Mouse (Mus musculus) forebrain, postnatal 0 days (tissue): ENCODE measurements at regions not wholly inside any gene's neighbourhood (a gene's known extent, or its start where the extent isn't known, plus 50 kb on each side); places are given as distances from the start of the nearest gene placed in this dataset.

Experiments
- ATAC-seq: fragments of 200-750 bp; cut with Nextera tagmentation; 2 replicates; pipeline ENCODE4 v1.8.0; 2017; ENCODE audit warnings: mild to moderate bottlenecking, moderate library complexity
- DNase-seq: peaks from one replicate; pipeline ENCODE4 v3.0.0-alpha.2; 2015
- H3K27ac ChIP-seq: fragments of 300-500 bp; sonication (generic); 2 replicates; pipeline ENCODE4 v1.5.1; 2014; ENCODE audit warnings: low read depth, mild to moderate bottlenecking, antibody characterized with exemption, low read length, moderate library complexity, mixed read lengths
- H3K27me3 ChIP-seq: fragments of 300-500 bp; sonication (generic); 2 replicates; pipeline ENCODE4 v1.6.1; 2014; ENCODE audit warnings: mild to moderate bottlenecking, low read length, mixed read lengths; ENCODE audit not compliant: insufficient read depth
- H3K36me3 ChIP-seq: fragments of 300-500 bp; sonication (generic); 2 replicates; pipeline ENCODE4 v1.6.1; 2014; ENCODE audit warnings: mild to moderate bottlenecking, moderate library complexity; ENCODE audit not compliant: insufficient read depth
- H3K4me1 ChIP-seq: fragments of 300-500 bp; sonication (generic); 2 replicates; pipeline ENCODE4 v1.6.1; 2014; ENCODE audit warnings: antibody characterized with exemption; ENCODE audit not compliant: insufficient read depth
- H3K4me2 ChIP-seq: fragments of 300-500 bp; sonication (generic); 2 replicates; pipeline ENCODE4 v1.6.1; 2014; ENCODE audit warnings: low read depth, mild to moderate bottlenecking, moderate library complexity
- H3K4me3 ChIP-seq: fragments of 300-500 bp; sonication (generic); 2 replicates; pipeline ENCODE4 v1.5.1; 2014; ENCODE audit warnings: low read depth, low read length, mixed read lengths
- H3K9ac ChIP-seq: fragments of 300-500 bp; sonication (generic); 2 replicates; pipeline ENCODE4 v1.6.1; 2014; ENCODE audit warnings: mild to moderate bottlenecking
- H3K9me3 ChIP-seq: fragments of 300-500 bp; sonication (generic); 2 replicates; pipeline ENCODE4 v1.6.1; 2016; ENCODE audit warnings: low read length
- CTCF ChIP-seq: sonication (generic); IDR thresholded peaks from 2 replicates; pipeline ENCODE4 v1.5.1; 2016; ENCODE audit warnings: antibody characterized with exemption, control low read depth, low read depth
- WGBS: fragments of 180-500 bp; shearing (Covaris S2); extraction: QIAGEN DNeasy Blood & Tissue Kit; methylation state at CpG from one replicate; pipeline ENCODE4 v1.1.7; 2014; 5-methylcytosine and 5-hydroxymethylcytosine counted together

DNA sequence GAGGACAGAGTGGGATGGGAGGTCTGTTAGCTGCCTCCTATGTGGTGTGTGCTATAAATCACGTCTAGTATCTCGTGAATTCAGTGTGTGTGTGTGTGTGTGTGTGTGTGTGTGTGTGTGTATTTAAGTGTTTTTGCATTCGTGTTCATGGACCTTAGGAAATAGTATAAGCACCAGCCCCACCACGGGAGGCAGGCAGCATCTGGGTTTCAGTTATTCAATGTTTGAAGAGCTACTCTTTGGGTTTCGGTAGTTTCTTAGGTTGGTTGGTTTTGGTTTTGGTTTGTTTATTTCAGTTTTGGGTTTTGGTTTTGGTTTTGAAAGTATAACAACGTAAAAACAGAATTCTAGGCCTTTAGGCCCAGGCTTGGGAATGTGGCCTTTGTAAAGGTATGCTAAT is 113.5 kb upstream of the Clint1 start:
- WGBS, result 94% methylated on average over 6 of the region's 6 CpGs
- no peak for ATAC-seq
- no peak overlapping the region for H3K4me2 ChIP-seq

GRCm38 (mm10) chr11:45745941-45746340 is 105.9 kb upstream of the Clint1 start:
- Histone ChIP-seq H3K27me3 (no peaks in the 10 kb centered on the region), H3K27ac (no peak overlapping the region), H3K9ac (no peak overlapping the region), H3K9me3 (no peaks in the 10 kb centered on the region), H3K36me3 (no peaks in the 10 kb centered on the region), H3K4me1 (no peaks in the 10 kb centered on the region), H3K4me3 (no peak overlapping the region), H3K4me2 (no peak overlapping the region)
- no peak for TF ChIP-seq CTCF
- ATAC-seq (no peak), DNase-seq (no peak)
- 92% methylated on average over 2 of the region's 2 CpGs for WGBS

More for the DNA sequence above, 113.5 kb upstream of the Clint1 start:
- Histone ChIP-seq H3K9ac (no peak overlapping the region), H3K27ac (no peak overlapping the region), H3K36me3 (no peaks in the 10 kb centered on the region), H3K27me3 (no peaks in the 10 kb centered on the region), H3K9me3 (no peaks in the 10 kb centered on the region), H3K4me3 (no peak overlapping the region), H3K4me1 (no peaks in the 10 kb centered on the region)
- TF ChIP-seq CTCF, result no peak
- no peak for DNase-seq

DNA sequence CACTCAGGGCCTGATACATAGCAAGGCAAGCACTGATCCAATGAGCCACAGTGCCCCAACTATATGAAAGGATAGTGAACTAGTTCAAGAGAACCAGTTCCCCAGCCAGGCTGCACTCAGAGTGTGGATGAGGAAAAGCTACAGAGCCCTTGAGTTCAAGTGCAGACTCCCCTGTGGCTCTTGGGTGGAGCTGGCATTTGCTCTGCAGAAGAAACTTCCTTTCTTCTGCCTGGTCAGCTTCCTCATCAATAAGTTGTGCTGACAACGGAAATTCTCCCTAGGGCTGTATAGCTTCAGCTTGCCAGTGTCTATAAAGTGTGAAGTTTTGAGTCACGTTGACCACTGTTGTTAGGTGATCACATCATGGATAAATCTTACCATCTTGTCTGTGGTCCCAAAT is 101.6 kb upstream of the Clint1 start:
- no peak for DNase-seq
- H3K9ac ChIP-seq, result no peak overlapping the region
- WGBS, result 81% methylated on average over 2 of the region's 2 CpGs
- H3K27me3 ChIP-seq, result no peaks in the 10 kb centered on the region
- no peak overlapping the region for H3K4me2 ChIP-seq
- no peaks in the 10 kb centered on the region for H3K9me3 ChIP-seq
- H3K4me3 ChIP-seq, result no peak overlapping the region
- no peaks in the 10 kb centered on the region for H3K36me3 ChIP-seq
- H3K4me1 ChIP-seq, result no peaks in the 10 kb centered on the region
- no peak overlapping the region for H3K27ac ChIP-seq
- ATAC-seq, result no peak
- no peak for TF ChIP-seq CTCF

DNA sequence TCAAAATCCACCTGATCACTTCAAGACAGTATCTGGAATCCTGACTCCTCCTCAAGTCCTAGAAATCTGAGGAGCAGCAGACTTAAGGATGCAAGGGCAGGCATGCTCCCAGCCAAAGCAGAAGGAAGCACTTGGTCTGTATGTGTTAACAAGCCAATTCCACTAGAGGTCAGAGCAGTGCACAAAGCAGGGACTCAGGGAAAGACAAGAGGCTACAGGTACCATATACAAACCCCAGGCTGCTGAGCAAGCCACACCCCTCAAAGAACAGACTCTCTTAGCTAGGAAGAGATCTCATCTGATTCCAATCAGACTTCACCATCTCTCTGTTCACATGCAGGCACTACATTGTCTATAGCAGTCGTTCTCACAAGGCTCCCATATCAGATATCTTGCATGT is 99.6 kb upstream of the Clint1 start:
- H3K36me3 ChIP-seq, result no peaks in the 10 kb centered on the region
- whole genome bisulfite sequencing, result 61% methylated on average over 1 of the region's 1 CpGs
- no peaks in the 10 kb centered on the region for H3K4me1 ChIP-seq
- H3K4me2 ChIP-seq, result no peak overlapping the region
- no peak overlapping the region for H3K4me3 ChIP-seq
- no peaks in the 10 kb centered on the region for H3K27me3 ChIP-seq
- DNase-seq (peak; percentile 46), ATAC-seq (peak; percentile 63)
- no peaks in the 10 kb centered on the region for H3K9me3 ChIP-seq
- TF ChIP-seq CTCF, result peak; percentile 75
- H3K9ac ChIP-seq, result no peak overlapping the region
- H3K27ac ChIP-seq, result no peak overlapping the region

DNA sequence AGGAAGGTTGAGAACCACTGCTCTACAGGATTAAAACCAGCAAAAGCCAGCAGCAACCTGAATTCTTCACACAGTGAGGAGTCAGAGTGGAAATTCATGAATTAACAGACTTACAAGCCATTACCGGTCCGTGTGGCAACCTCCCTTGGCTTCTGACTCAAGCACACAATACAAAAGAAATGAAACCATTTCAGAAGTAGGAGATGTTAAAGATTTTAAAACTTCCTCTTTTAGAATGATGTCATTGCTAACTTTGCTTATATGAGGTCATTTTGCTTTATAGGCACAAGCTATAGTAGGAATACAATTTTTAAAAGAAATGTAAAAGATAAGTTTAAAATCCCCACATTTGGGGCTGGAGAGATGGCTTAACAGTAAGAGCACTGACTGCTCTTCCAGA is 99.1 kb upstream of the Clint1 start:
- Histone ChIP-seq H3K4me3 (no peak overlapping the region), H3K27ac (no peak overlapping the region), H3K4me2 (no peak overlapping the region), H3K4me1 (no peaks in the 10 kb centered on the region), H3K36me3 (no peaks in the 10 kb centered on the region), H3K9me3 (no peaks in the 10 kb centered on the region), H3K27me3 (no peaks in the 10 kb centered on the region), H3K9ac (no peak overlapping the region)
- TF ChIP-seq CTCF, result no peak
- no peak for DNase-seq
- ATAC-seq, result no peak
- 55% methylated on average over 2 of the region's 2 CpGs for WGBS

- no peak for TF ChIP-seq CTCF
- Histone ChIP-seq H3K4me3 (no peak overlapping the region), H3K36me3 (no peaks in the 10 kb centered on the region), H3K4me1 (no peaks in the 10 kb centered on the region), H3K27ac (no peak overlapping the region), H3K9me3 (no peaks in the 10 kb centered on the region), H3K27me3 (no peaks in the 10 kb centered on the region), H3K4me2 (no peak overlapping the region), H3K9ac (no peak overlapping the region)
- WGBS, result 30% methylated on average over 4 of the region's 4 CpGs
- 0 out of 2 replicates have a peak, but pooled peaks have one; percentile 10 for ATAC-seq
- DNase-seq, result peak; percentile 18
These were observed 84.8 kb upstream of the Clint1 start for GRCm38 (mm10) chr11:45767081-45767480.

DNA sequence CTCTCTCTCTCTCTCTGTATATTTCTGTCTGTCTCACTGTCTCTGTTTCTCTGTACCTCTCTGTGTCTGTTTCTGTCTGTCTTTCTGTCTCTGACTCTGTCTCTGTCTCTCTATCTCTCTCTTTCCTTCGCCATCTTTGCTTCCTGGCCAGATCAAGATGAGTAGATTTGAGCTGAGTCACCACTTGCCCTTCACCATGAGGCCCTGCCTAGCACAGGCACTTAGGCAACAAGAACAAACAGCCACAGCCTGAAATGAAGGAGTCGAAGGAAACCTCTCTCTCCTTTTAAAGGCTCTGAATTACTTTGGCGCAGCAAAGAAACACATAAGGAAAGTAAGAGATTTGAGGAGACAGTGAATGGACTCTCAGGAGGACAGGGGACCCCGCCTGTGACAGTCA is 69.4 kb upstream of the Clint1 start:
- no peak for DNase-seq
- WGBS, result 87% methylated on average over 4 of the region's 4 CpGs
- no peaks in the 10 kb centered on the region for H3K9me3 ChIP-seq

DNA sequence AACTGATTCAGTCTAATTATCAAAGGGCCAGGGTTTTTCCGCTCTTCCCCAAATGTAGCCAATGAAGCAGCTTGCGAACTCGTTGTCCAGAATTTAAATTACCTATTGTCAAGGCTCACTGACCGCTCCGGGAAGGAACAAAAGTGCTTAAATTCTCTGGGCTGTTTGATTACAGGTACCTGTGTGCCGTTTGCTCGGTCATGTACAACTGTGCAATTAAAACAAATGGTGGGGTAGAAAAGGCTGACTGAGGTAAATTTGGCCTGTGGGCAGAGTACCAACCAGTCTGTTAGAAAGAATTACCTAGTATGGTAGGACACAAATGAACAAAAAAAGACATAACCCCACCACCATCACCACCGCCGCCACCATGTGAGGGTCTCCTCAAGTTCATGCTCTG is 66.0 kb upstream of the Clint1 start:
- WGBS, result 45% methylated on average over 9 of the region's 9 CpGs
- Histone ChIP-seq H3K4me2 (no peak overlapping the region), H3K9ac (no peak overlapping the region), H3K4me3 (no peak overlapping the region), H3K9me3 (no peaks in the 10 kb centered on the region), H3K4me1 (no peaks in the 10 kb centered on the region), H3K36me3 (no peaks in the 10 kb centered on the region), H3K27me3 (no peaks in the 10 kb centered on the region), H3K27ac (no peak overlapping the region)
- no peak for TF ChIP-seq CTCF
- ATAC-seq (no peak), DNase-seq (no peak)

More for the DNA sequence above, 69.4 kb upstream of the Clint1 start:
- H3K4me3 ChIP-seq, result no peak overlapping the region
- no peak for ATAC-seq
- no peaks in the 10 kb centered on the region for H3K36me3 ChIP-seq
- no peak overlapping the region for H3K9ac ChIP-seq
- H3K4me1 ChIP-seq, result no peaks in the 10 kb centered on the region
- TF ChIP-seq CTCF, result no peak
- H3K4me2 ChIP-seq, result no peak overlapping the region
- no peak overlapping the region for H3K27ac ChIP-seq
- no peaks in the 10 kb centered on the region for H3K27me3 ChIP-seq
